Mouse (Mus musculus) limb, embryonic 14.5 days (tissue): Measurements from ENCODE around the gene Pnrc2. TPM values are rescaled to one million over a fixed set of nuclear protein-coding genes. Genes with fewer than 3 reads are reported as not detected.

Experiments used
- ATAC-seq: fragments of 200-750 bp; cut with Nextera tagmentation; 2 replicates; pipeline ENCODE4 v1.8.0; 2017; ENCODE audit warnings: low read depth, moderate number of reproducible peaks, moderate TSS enrichment; ENCODE audit not compliant: low FRiP score
- DNase-seq: peaks from one replicate; pipeline ENCODE4 v3.0.0-alpha.2; 2015; ENCODE audit warnings: low spot score
- H3K27ac ChIP-seq: fragments of 300-500 bp; sonication (generic); replicated peaks from 2 replicates; pipeline ENCODE4 v1.5.1; 2014; ENCODE audit warnings: low read depth, mild to moderate bottlenecking, low read length, moderate library complexity, mixed read lengths
- H3K27me3 ChIP-seq: fragments of 300-500 bp; sonication (generic); 2 replicates; pipeline ENCODE4 v1.6.1; 2014; ENCODE audit warnings: low read length, mixed read lengths; ENCODE audit not compliant: control insufficient read depth, insufficient read depth
- H3K36me3 ChIP-seq: fragments of 300-500 bp; sonication (generic); 2 replicates; pipeline ENCODE4 v1.6.1; 2014; ENCODE audit warnings: mild to moderate bottlenecking, low read length, moderate library complexity, mixed read lengths; ENCODE audit not compliant: control insufficient read depth, insufficient read depth
- H3K4me1 ChIP-seq: fragments of 300-500 bp; sonication (generic); 2 replicates; pipeline ENCODE4 v1.6.1; 2014; ENCODE audit warnings: antibody characterized with exemption, low read length, mixed read lengths; ENCODE audit not compliant: control insufficient read depth, insufficient read depth
- H3K4me2 ChIP-seq: fragments of 300-500 bp; sonication (generic); replicated peaks from 2 replicates; pipeline ENCODE4 v1.6.1; 2014; ENCODE audit warnings: low read depth, mild to moderate bottlenecking, low read length, moderate library complexity; ENCODE audit not compliant: severe bottlenecking
- H3K4me3 ChIP-seq: fragments of 300-500 bp; sonication (generic); replicated peaks from 2 replicates; pipeline ENCODE4 v1.5.1; 2014; ENCODE audit warnings: low read length
- H3K9ac ChIP-seq: fragments of 300-500 bp; sonication (generic); 2 replicates; pipeline ENCODE4 v1.6.1; 2014; ENCODE audit warnings: mild to moderate bottlenecking, low read depth, low read length, moderate library complexity; ENCODE audit not compliant: severe bottlenecking
- H3K9me3 ChIP-seq: fragments of 300-500 bp; sonication (generic); 2 replicates; pipeline ENCODE4 v1.6.1; 2016; ENCODE audit warnings: low read length; ENCODE audit not compliant: control insufficient read depth
- POLR2A ChIP-seq: fragments of 200-500 bp; IDR thresholded peaks from 2 replicates; pipeline ENCODE4 v1.8.0; 2012; ENCODE audit warnings: inconsistent platforms, mild to moderate bottlenecking, moderate library complexity, borderline replicate concordance; ENCODE audit not compliant: insufficient read depth, insufficient read length; ENCODE audit errors: extremely low read depth
- WGBS: fragments of 180-500 bp; shearing (Covaris S2); extraction: QIAGEN DNeasy Blood & Tissue Kit; methylation state at CpG from one replicate; pipeline ENCODE4 v1.1.7; 2014; 5-methylcytosine and 5-hydroxymethylcytosine counted together
- polyA plus RNA-seq, 2 experiments: library from polyadenylated mRNA; depleted of rRNA in 1 of 2; stranded (reverse) in 1 of 2; unstranded in 1 of 2; fragments of >200 nt; fragmentation: Nextera tagmentation in 1 of 2; extraction: Ambion mirVana in 1 of 2; gene quantifications; 2 replicates each; pipeline versions ENCODE4 v1.2.1 to v1.2.3; 2012 to 2014

Pnrc2 gene
- polyA plus RNA-seq, 2 experiments: 105 to 165 TPM

DNA sequence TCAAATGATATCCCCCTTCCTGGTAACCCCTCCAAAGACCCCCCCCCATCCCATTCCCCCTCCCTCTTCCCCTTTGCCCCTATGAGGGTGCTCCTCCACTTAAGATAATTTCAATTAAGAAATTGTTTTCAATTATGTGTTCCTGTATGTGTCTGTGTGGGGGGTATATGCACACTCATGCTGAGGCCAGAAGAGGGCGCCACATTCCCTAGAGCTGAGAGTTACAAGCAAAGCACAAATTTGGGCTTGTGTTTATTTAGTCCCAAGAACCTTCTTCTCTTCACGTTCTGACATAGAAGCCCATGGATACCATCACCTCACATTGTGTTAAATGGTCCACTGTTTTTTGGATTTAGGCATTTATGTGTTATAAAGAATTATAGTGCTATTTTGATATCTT, 50.4 kb downstream of the Pnrc2 start:
- Histone ChIP-seq H3K27me3 (no peaks in the 10 kb centered on the region), H3K4me3 (no peak overlapping the region), H3K4me2 (no peak overlapping the region), H3K27ac (no peak overlapping the region), H3K9ac (no peak overlapping the region), H3K36me3 (no peaks in the 10 kb centered on the region), H3K4me1 (0 out of 2 replicates have a peak, but pooled peaks cover 9% of the 10 kb centered on the region), H3K9me3 (no peaks in the 10 kb centered on the region)
- no peak for DNase-seq
- TF ChIP-seq POLR2A: no peak
- WGBS: 70% methylated on average over 2 of the region's 2 CpGs
- no peak for ATAC-seq

DNA sequence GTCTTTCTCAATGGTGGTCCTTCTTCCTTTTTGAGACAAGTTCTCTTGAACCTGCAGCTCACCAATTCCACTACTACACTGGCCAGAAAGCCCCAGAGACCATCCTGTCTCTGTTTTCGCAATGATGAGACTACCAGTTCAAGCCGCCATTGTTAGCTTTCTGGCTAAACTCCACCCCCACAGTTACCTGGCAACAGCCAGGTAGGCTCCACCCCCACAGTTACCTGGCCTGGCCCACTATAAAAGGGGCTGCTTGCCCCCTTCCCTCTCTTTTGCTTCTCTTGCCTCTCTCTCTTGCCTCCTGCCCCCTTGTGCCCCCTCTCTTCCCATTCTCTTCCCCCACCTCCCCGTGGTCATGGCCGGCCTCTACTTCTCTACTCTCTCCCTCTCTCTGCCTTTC, 51.9 kb downstream of the Pnrc2 start:
- Histone ChIP-seq H3K4me3 (no peak overlapping the region), H3K4me1 (0 out of 2 replicates have a peak, but pooled peaks cover 3% of the 10 kb centered on the region), H3K9ac (no peak overlapping the region), H3K27ac (no peak overlapping the region), H3K4me2 (no peak overlapping the region), H3K36me3 (no peaks in the 10 kb centered on the region), H3K27me3 (no peaks in the 10 kb centered on the region), H3K9me3 (no peaks in the 10 kb centered on the region)
- DNase-seq (no peak), ATAC-seq (no peak)
- TF ChIP-seq POLR2A: no peak
- WGBS: 92% methylated on average over 4 of the region's 4 CpGs

Other genes starting within 250 kb of the Pnrc2 start
- 3.1 and 3.4 TPM in 2 replicates for gene Ifnlr1, start 187.6 kb downstream of the Pnrc2 start, polyA plus RNA-seq (2012; rRNA removed)
- 1.1 and 2.0 TPM in 2 replicates for gene Ifnlr1, start 187.6 kb downstream of the Pnrc2 start, polyA plus RNA-seq (2014; fragmentation: Nextera tagmentation; extraction: Ambion mirVana)
- gene Il22ra1, start 145.7 kb downstream of the Pnrc2 start, polyA plus RNA-seq (2012; rRNA removed): 1.2 and 1.6 TPM in 2 replicates
- gene Il22ra1, start 145.7 kb downstream of the Pnrc2 start, polyA plus RNA-seq (2014; fragmentation: Nextera tagmentation; extraction: Ambion mirVana): 0.79 and 1.2 TPM in 2 replicates
- gene Myom3, start 114.1 kb downstream of the Pnrc2 start, polyA plus RNA-seq (2012; rRNA removed): 8.1 and 12.7 TPM in 2 replicates
- 2.5 and 5.0 TPM in 2 replicates for gene Myom3, start 114.1 kb downstream of the Pnrc2 start, polyA plus RNA-seq (2014; fragmentation: Nextera tagmentation; extraction: Ambion mirVana)
- 139 and 145 TPM in 2 replicates for gene Srsf10, start 18.1 kb downstream of the Pnrc2 start, polyA plus RNA-seq (2012; rRNA removed)
- gene Srsf10, start 18.1 kb downstream of the Pnrc2 start, polyA plus RNA-seq (2014; fragmentation: Nextera tagmentation; extraction: Ambion mirVana): 258 and 273 TPM in 2 replicates
- 0.70 TPM in 2 replicates for gene Cnr2, start 21.5 kb upstream of the Pnrc2 start, polyA plus RNA-seq (2012; rRNA removed)
- gene Cnr2, start 21.5 kb upstream of the Pnrc2 start, polyA plus RNA-seq (2014; fragmentation: Nextera tagmentation; extraction: Ambion mirVana): 0.57 and 0.94 TPM in 2 replicates
- 45.6 and 50.1 TPM in 2 replicates for gene Fuca1, start 46.9 kb upstream of the Pnrc2 start, polyA plus RNA-seq (2012; rRNA removed)
- 80.8 and 92.8 TPM in 2 replicates for gene Fuca1, start 46.9 kb upstream of the Pnrc2 start, polyA plus RNA-seq (2014; fragmentation: Nextera tagmentation; extraction: Ambion mirVana)
- gene Hmgcl, start 72.6 kb upstream of the Pnrc2 start, polyA plus RNA-seq (2012; rRNA removed): 60.8 and 69.7 TPM in 2 replicates
- gene Hmgcl, start 72.6 kb upstream of the Pnrc2 start, polyA plus RNA-seq (2014; fragmentation: Nextera tagmentation; extraction: Ambion mirVana): 93.4 and 97.6 TPM in 2 replicates
- gene Gale, start 89.9 kb upstream of the Pnrc2 start, polyA plus RNA-seq (2012; rRNA removed): 83.7 and 101 TPM in 2 replicates
- 52.0 and 59.3 TPM in 2 replicates for gene Gale, start 89.9 kb upstream of the Pnrc2 start, polyA plus RNA-seq (2014; fragmentation: Nextera tagmentation; extraction: Ambion mirVana)
- gene Lypla2, start 98.8 kb upstream of the Pnrc2 start, polyA plus RNA-seq (2012; rRNA removed): 106 and 133 TPM in 2 replicates
- 105 and 117 TPM in 2 replicates for gene Lypla2, start 98.8 kb upstream of the Pnrc2 start, polyA plus RNA-seq (2014; fragmentation: Nextera tagmentation; extraction: Ambion mirVana)
- gene Pithd1, start 113.4 kb upstream of the Pnrc2 start, polyA plus RNA-seq (2012; rRNA removed): 49.1 and 50.2 TPM in 2 replicates
- 52.6 and 59.9 TPM in 2 replicates for gene Pithd1, start 113.4 kb upstream of the Pnrc2 start, polyA plus RNA-seq (2014; fragmentation: Nextera tagmentation; extraction: Ambion mirVana)
- gene Eloa, start 147.9 kb upstream of the Pnrc2 start, polyA plus RNA-seq (2012; rRNA removed): 21.6 and 28.1 TPM in 2 replicates
- 50.5 and 50.8 TPM in 2 replicates for gene Eloa, start 147.9 kb upstream of the Pnrc2 start, polyA plus RNA-seq (2014; fragmentation: Nextera tagmentation; extraction: Ambion mirVana)
- 1,058 and 1,343 TPM in 2 replicates for gene Rpl11, start 179.6 kb upstream of the Pnrc2 start, polyA plus RNA-seq (2012; rRNA removed)
- gene Rpl11, start 179.6 kb upstream of the Pnrc2 start, polyA plus RNA-seq (2014; fragmentation: Nextera tagmentation; extraction: Ambion mirVana): 547 and 591 TPM in 2 replicates